Mouse (Mus musculus): ENCODE measurements around the gene Rcor1. TPM values are rescaled to one million over a fixed set of nuclear protein-coding genes. Genes with fewer than 3 reads are reported as not detected.

The Rcor1 gene
- polyA plus RNA-seq, 1 experiment, result 11.3 TPM

GRCm38 (mm10) chr12:111164310-111164751 is 125.2 kb downstream of the Rcor1 start:
- Histone ChIP-seq H3K27ac (ENCODE audit: insufficient read depth, low read length) (no peak overlapping the region), H3K4me1 (ENCODE audit: control insufficient read depth, insufficient read depth, low read length) (peaks cover 13% of the 10 kb centered on the region), H3K4me3 (ENCODE audit: insufficient read depth, low read length) (peak overlapping the region; percentile 16)
- TF ChIP-seq CTCF (IDR thresholded peaks at IDR 0.05; ENCODE audit: extremely low read depth, insufficient read depth, low read length) (no peak), POLR2A (IDR thresholded peaks at IDR 0.05; ENCODE audit: extremely low read depth, insufficient read depth, low read length) (no peak)

GRCm38 (mm10) chr12:111165146-111165812 is 126.1 kb downstream of the Rcor1 start:
- H3K4me1 ChIP-seq (ENCODE audit: control insufficient read depth, insufficient read depth, low read length), result peaks cover 11% of the 10 kb centered on the region
- H3K4me3 ChIP-seq (ENCODE audit: insufficient read depth, low read length), result peak overlapping the region; percentile 45; the same call in 1 of the 2 replicates
- H3K27ac ChIP-seq (ENCODE audit: insufficient read depth, low read length), result no peak overlapping the region
- peak; percentile 23; the same call in 1 of the 2 replicates for TF ChIP-seq CTCF (IDR thresholded peaks at IDR 0.05; ENCODE audit: extremely low read depth, insufficient read depth, low read length)
- TF ChIP-seq POLR2A (IDR thresholded peaks at IDR 0.05; ENCODE audit: extremely low read depth, insufficient read depth, low read length), result no peak

Other genes with a start within 250 kb of the Rcor1 start
- gene Mok, start 198.4 kb upstream of the Rcor1 start, polyA plus RNA-seq (2012; rRNA removed), result 10.6 and 12.4 TPM in 2 replicates
- 7.0 and 7.8 TPM in 2 replicates for gene Zfp839, start 189.1 kb upstream of the Rcor1 start, polyA plus RNA-seq (2012; rRNA removed)
- 116 and 121 TPM in 2 replicates for gene Cinp, start 150.2 kb upstream of the Rcor1 start, polyA plus RNA-seq (2012; rRNA removed)
- gene Tecpr2, start 150.1 kb upstream of the Rcor1 start, polyA plus RNA-seq (2012; rRNA removed), result 35.3 and 36.9 TPM in 2 replicates
- 34.7 and 34.8 TPM in 2 replicates for gene Ankrd9, start 60.3 kb upstream of the Rcor1 start, polyA plus RNA-seq (2012; rRNA removed)
- gene Traf3, start 127.0 kb downstream of the Rcor1 start, polyA plus RNA-seq (2012; rRNA removed), result 31.4 and 31.6 TPM in 2 replicates
- not detected in 2 replicates for gene 4930595D18Rik, start 145.1 kb downstream of the Rcor1 start, polyA plus RNA-seq (2012; rRNA removed)
- 18.7 and 23.1 TPM in 2 replicates for gene Amn, start 231.7 kb downstream of the Rcor1 start, polyA plus RNA-seq (2012; rRNA removed)

Data from cortical plate, adult 2 months (tissue).